Mouse (Mus musculus) brain, embryonic 14.5 days (tissue): ENCODE data around the gene C77080.

ENCODE experiments used
- CTCF ChIP-seq: fragments of 200-500 bp; IDR thresholded peaks from 2 replicates; pipeline ENCODE4 v1.5.1; 2012; ENCODE audit warnings: inconsistent platforms, mild to moderate bottlenecking, moderate library complexity, borderline replicate concordance; ENCODE audit not compliant: insufficient read depth, insufficient read length; ENCODE audit errors: extremely low read depth
- POLR2A ChIP-seq: fragments of 200-500 bp; IDR thresholded peaks from 2 replicates; pipeline ENCODE4 v1.6.1; 2012; ENCODE audit warnings: mild to moderate bottlenecking, inconsistent platforms, borderline replicate concordance; ENCODE audit not compliant: poor library complexity, insufficient read depth, insufficient read length, severe bottlenecking; ENCODE audit errors: extremely low read depth

GRCm38 (mm10) chr4:129259101-129259500 lies 2.1 kb downstream of the C77080 start:
- no peak for TF ChIP-seq POLR2A
- TF ChIP-seq CTCF, result no peak
